Mouse (Mus musculus) hindlimb bud, embryonic 11.5 days (tissue): ENCODE data around the gene Gramd1b.
A peak's percentile ranks its signal among the peaks of the same experiment; 100 is the strongest.

Experiments used
- DNase-seq: peaks from one replicate; pipeline ENCODE4 v3.0.0-alpha.2; 2012; ENCODE audit warnings: low read depth, low spot score; ENCODE audit errors: extremely low spot score

Gramd1b gene

DNA sequence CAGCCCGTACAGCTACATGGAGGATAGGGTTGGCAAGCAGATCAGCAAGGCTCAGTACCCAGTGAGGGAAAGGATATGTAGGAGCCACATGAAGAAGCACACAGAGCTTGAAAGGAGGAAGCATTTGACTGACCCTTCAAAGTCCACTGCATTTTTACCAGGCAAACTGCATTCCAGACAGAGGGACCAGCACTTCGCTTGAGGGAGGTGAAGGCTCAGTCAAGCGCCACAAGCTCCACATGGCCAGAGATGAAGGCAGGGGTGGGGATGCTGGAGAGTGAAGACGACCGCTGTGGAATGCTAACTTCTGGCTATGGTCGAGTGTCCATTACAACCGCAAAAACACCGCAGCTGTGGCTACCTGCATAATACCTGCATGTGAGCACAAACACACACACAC, 100.2 kb downstream of the Gramd1b start:
- no peak for DNase-seq

DNA sequence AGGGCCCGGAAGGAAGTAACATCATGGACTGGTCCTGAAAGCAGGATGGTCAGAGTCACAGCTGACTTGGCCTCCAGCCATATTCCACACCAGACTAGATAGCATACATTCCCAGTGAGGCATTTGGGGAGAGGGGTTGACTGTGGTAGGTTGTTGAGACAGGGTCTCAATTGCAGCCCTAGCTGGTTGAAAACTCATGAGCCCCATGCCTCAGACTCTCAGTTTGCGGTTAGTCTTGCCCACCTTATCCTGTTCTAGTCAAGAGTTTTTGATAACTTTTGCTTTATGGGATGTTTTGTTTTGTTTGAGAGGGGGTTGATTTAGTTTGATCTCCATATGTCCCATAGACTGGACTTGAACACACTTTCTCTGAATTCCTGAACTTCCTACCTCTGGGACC, 103.5 kb downstream of the Gramd1b start:
- no peak for DNase-seq

DNA sequence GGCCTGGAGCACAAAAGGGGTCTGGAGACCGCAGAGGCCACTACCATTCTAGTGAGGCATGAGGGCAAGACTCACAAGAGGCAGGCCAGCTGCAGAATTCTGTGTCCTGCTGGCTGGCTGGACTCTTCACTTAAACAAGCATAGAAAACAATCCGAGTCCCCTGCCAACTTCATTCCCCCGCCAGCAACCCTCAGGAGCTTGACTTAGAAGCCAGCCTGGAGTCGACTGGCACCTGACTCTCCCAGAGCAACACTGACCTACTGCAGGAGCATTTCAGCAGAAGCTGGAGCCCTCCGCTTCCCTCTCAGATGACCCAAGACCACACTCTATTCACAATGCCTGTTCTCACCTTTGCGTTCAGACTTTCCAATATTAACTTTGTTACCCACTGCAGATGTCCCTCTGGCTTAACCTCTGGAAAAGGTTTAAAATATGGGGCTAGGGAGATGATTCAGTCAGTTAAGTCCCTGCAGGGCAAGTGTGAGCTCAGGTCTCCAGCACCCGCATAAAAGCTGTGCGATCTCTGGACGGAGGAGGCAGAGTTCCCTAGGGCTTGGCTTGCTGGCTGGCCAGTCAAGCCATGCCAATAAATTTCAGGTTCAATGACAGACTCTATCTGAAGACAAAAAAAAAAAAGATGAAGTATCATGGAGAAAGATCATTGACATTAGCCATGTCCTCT, 104.8 kb downstream of the Gramd1b start:
- DNase-seq: no peak

DNA sequence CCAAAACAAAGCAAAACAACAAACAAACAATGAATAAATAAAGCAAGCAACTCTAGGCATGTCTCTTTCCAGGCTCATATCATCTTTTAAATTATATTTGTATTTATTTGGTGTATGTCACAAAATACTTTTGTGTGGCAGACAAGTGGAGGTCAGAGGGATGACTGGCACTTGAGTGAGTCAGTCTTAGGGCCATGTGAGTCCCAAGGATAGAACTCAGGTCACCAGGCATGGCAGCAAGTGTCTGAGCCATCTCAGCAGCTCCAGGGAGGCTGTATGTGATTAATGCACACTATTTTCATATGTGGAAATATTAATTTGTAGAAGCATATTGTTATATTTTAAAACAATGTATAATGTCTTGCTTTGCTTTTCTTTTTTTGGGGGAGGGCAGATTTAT, 106.3 kb downstream of the Gramd1b start:
- DNase-seq: no peak

DNA sequence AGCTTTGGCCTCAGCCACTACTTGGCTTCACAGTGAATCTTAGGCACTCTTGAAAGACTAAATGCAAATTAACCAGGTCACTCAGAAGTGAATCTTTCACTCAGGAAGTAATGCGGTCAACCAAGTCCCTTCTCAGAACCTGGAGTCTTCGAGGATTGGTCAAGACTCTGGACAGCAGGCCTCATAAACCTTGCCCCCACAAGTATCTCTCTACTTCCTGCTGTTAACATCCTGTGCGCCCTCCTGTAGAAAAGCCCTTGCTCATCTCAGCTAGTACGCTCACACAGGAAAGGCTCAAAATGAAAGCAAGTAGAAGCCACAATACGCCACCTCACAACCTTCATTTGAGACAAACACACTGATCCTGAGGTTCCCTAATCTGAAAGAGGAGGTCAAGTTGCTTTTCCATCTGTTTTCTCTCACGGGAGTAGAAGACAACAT, 107.7 kb downstream of the Gramd1b start:
- no peak for DNase-seq

DNA sequence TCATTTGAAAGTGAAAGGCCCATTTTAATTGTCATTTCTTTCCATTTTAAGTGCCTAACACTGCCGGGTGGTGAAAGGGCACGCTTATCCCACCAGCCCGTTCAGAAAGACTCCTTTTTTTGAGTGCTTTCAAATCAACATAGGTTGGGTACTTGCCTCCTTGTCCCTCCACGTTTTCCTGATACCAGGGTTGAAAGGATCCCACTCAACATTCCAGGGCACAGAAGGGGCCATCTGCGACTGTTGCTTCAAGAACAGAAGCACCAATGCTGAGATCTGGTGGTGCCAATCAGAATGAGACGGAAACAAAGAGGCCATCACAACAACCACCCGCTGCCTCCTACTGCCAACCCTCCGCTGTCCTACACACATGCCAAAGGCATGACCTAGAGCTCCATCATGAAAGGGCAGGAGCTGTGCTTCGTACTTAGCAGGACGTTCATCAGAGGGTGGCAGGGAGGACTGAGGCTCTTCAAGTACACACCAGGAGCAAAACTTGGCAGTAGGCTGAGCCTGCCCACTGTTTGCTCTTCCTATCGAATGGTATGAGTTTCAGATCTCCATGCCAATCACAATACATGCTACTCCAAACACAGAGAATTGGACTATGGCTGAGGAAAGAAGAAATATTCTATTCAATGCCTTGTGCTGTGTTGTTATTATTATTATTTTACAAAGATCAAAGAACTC, 108.7 kb downstream of the Gramd1b start:
- no peak for DNase-seq

DNA sequence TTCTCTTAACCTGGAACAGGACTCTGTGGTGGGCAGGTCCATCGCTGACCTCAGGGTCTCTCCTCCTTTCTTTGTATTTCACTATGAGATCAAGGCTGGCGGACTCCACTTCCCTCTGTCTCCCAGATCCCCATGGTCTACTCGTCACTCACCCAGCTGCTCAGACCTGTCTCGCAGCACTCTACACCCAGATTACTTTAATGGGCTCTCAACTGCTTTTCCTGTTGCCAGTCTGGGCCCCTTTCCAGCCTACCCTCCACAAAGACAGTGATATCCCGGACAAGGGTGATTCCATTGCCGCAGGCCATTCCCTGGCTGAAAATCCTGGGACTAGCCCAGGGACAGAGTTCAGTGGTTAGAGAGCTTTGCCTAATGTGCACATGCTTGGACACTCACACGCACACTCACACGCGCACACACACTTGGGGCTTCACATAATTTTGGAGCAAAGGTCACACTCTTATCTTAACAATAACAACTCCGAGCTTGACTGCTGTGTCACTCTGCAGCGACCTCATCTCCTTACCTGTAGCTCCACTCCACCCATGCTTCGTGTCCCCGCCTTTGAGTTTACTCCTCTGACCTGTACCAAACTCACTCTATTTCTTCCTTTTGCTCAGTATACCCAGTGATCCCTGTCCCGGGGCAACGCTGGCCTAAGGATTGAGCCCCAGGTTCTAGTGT, 110.4 kb downstream of the Gramd1b start:
- no peak for DNase-seq

DNA sequence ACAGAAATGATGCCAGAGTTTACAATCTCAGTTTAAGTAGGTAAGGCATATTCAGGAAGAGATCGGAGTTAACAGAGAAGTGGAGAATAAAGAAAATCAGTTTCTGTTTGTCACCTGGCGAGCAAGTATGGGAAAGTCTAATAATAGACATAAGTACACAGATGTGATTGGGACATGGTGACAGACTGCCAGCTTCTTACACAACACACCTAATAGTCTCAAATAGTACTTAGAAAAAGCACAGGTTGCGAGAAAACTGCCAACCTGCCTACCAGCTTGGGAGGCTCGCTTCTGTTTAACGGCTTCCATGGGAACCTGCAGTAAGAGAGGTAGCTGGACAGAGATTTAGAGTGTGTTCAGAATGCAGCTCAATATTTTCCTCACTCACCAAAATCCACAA, 112.4 kb downstream of the Gramd1b start:
- DNase-seq: no peak

DNA sequence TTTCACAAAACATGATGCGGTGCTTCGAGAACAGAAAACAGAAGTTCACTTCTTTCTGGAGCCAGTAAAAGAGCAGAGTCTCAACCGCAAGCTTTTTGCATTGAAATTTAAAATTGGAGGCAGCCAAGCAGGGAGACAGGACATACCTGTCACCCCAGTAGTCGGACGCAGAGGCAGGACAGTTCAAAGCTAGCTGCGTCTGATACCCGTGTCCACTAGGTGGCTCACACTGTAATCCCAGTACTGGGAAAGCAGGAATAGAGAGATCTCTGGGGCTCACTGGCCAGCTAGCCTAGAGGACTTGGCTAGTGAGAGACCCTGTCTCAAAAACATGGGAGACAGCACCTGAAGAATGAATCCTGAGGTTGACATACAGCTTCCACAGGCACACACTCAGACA, 115.0 kb downstream of the Gramd1b start:
- no peak for DNase-seq

DNA sequence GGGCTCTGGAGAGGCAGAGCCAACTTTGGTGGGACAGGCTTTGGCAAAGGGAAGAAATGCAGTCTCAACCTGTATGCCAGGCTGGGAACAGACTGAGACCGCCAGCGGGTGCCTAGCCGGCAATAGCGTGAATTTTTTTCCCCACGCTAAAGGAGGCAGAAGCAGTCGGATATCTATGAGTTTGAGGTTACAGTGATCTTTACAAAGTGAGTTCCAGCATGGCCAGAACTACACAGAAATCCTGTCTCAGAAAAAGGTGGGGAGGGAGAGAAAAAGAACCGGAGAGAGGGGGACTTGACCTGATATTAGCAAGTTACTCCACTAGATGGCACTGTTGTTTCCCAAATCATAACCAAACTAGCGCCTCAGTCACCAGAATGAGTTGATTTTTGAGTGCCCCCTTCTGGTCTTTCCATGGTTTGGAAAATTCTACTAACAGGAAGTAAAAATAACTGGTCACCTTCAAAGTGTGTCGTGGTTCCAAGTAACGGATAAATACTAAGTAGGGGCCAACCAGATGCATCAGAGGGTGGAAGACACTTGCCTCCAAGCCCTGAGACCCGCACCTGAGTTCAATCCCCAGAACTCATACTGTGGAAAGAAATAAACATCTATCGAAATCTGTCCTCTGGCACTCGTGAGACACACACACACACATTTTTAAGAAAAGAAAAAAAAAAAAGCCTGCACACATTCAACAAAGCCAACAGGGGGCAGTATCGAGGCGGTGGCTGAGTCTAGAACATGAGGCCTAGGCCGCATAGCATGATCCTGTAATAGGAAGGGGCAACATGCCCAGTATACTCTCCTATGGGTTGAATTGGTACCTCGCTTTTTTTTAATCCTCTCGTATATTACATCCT, 116.0 kb downstream of the Gramd1b start:
- DNase-seq: peak; percentile 95

DNA sequence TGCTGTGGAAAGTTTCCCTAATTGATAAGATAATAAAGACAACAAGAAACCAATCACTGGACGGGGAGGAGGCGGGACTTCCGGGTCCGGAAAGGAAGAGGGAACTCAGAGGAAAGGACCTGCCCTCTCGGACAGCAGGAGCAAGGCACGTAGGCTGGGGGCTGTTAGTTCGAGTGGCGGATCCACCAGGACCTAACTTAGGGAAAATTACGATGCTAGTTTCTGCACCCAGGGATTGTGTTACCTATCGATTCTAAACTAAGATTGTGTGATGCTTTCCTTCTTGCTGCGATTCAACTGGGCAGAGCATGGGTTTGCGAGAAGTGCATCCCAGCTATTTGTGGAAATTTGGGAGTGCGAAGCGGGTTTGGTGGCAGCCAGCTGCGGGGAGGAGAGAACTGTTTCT, 116.7 kb downstream of the Gramd1b start:
- no peak for DNase-seq

DNA sequence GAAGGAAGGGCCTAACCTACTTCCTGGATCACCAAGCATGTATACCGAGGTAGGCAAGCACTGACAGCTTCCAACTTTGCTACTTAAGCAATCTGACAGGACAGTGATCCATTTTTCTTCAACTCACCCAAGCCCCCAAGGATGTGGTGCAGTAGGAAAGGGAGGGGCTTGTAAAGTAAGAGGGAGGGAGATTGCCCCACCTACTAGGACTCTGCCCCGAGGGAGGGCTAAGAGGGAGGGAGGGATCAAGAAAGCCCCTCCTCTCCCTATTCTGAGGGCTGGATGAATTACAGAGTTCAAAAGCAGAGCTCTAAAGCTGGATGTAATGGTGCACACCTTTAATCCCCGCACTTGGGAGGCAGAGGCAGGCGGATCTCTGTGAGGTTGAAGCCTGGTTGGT, 117.6 kb downstream of the Gramd1b start:
- DNase-seq: no peak

DNA sequence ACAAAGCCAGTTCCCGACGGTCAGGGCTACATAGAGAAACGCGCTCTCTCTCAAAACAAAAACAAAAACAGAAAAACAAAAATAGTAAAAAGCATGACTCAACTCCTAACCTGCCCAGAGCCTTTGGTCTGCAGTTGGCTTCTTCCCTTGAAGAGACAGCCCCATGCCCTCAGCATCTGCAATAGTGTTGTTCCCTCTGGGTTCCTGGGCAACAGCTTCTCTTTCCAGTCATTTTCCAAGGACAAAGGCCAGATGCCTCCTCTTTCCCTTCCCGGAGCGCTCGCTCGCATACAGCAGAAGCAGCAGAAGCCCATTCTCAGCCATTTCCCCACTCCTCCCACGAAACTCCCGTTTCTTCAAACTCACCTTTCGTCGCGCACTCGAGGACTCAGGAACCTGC, 118.3 kb downstream of the Gramd1b start:
- DNase-seq: no peak

DNA sequence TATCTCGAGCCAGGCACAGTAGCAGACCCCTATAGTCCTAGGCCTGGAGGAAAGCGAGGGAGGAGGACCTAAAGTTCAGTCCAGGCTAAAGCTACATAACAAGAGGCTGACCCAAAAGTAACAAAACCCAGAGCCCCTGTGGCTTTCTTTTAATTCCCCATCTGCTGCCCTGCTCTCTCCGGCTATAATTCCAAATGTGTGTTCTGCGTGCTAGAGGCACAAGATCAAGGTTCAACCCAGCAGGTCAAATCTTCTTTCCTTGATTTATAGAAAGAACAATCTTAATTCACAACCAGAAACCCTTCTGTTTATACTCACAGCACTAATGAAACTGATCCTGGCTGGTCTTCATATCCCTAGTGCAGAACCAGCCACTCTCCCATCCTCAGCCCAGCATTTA, 118.9 kb downstream of the Gramd1b start:
- DNase-seq: no peak

DNA sequence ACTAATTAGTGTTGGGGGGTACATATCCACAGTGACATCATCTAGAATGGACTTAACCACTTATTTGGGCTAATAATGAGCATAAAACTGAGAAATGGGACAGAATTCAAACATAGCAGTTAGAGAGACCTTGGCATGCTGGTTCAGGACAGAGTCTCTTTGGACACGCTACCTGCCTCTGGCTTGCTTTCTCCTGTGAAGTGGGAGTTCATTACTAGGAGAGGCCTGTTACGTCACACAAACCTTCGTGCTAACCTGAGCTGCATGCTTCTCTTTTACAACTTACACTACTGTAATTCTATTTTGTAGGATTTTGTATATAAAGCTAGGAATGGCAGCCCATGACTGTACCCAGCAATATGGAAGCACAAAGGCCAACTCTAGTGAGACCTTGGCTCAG, 120.3 kb downstream of the Gramd1b start:
- no peak for DNase-seq

DNA sequence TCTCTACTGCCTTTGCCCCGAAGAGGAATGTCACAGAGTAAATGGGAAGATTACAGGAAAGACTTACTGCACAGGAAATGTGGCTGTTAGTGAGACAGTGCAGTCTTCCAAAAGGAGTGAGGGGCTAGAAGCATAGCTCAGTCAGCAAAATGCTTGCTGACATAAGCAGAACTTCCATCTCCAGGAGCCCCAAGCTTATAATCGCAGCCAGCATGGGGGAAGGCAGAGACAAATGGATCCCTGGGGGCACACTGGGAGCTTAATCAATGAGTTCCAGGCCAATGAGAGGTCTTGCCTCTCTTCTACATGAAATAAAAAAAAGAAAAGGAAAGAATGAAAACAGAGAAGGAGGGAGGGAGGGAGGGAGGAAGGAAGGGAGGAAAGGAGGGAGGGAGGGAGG, 122.1 kb downstream of the Gramd1b start:
- DNase-seq: no peak

DNA sequence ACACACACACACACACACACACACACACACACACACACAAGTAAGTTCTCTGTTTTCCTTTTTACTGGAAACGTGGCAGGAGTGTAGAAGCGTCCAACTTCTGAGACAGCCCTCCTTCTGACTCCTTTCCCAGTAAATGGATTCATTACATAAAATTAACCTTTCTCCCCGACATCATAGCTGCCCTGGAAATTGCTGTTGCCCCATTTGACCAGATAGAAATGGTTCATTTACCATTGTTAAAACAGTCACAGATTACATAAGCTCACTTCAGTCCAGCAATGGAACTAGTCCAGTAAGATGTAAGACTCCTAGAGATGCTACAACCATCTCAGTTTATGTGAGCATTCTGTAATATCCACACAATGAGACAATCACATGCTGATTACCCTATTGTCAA, 122.8 kb downstream of the Gramd1b start:
- no peak for DNase-seq

DNA sequence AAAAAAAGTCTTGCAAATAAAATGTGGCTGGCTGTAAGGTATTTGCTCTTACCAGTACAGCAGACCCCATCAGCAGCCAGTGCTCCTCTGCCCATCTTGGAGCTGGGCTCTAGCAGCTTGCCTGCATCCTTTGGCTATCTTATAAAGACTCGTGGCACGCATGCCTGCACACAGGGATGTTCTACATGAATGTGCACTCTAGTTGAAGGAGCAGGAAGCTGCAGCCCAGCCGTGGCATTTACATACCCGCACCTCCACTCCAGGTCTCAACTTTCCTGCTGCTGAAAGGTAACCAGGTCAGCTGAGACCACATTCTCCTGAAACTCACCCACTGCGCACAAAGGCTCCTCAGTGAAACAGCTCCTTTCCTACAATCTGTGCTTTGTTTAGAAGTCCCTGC, 123.3 kb downstream of the Gramd1b start:
- no peak for DNase-seq

DNA sequence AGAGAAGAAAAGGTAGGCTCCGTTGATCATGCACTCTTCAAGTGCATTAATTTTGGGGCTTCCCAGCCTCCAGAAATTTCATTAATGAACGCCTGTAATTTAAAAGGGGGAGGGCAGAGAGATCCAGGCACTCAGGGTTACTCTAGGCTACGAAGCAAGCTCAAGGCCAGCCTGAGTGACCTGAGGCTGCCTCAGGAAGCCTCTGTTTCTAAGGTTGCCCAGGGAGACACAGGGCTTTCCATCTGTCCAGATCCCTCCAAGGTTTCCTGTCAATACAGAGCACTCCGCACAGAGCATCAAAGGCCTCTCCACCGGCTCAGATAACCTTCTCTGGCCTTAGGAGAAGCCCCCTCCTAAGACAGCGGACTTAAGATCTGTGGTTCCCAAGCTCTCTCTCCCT, 125.4 kb downstream of the Gramd1b start:
- DNase-seq: no peak

DNA sequence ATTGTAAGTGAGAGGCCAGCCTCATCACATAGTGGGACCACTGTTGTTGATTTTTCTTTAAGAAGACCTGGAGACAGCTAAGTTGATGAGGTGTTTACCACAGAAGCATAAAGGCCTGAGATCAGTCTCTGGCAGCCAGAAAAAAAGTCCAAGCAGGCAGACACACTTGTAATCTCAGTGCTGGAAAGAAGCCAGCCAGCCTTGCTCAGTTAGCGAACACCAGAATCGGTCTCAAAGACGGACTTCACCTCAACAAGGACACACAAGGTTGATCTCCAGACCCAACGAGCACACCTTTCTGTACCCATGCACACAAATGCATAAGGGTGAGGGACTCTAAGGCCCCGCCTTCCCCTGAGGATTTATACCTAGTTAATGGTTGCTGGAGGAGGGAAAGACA, 125.9 kb downstream of the Gramd1b start:
- DNase-seq: no peak

DNA sequence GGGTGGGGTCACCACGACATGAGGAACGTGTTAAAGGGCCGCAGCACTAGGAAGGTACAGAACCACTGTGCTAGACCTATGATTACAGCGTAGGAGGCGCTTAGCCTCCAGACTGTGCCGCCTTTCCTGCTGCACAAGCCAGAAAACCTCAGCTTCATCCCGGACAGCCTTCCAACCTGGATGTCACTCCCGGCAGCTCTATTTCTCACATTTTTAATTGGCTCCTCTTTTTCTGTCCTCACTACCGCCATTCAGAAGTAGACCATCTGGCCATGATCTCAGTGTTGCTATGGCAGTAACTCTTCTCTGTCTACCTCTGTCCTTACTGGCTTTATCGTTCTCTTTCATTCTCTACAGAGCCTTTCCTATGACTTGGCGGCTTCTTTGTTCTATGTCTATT, 126.5 kb downstream of the Gramd1b start:
- no peak for DNase-seq
